In genomic region chr14:122599839-122600238, GRCm38 (mm10) we compare ENCODE assay signal across 22 mouse cellular contexts.
DNase-seq lines count a peak whose midpoint lies in the region; ATAC-seq lines count a peak whose summit lies in the region.
"Had no signal": no experiment of that assay in that cellular context is flagged by ENCODE, and none has a peak within 500 bp of the region (broad histone marks: within the 10 kb centered on the region; RNA-seq: fewer than 3 reads in every experiment).

No protein-coding gene starts in this region.

- H3K4me1 ChIP-seq in kidney, embryonic 14.5 days (ENCODE audit: control insufficient read depth, insufficient read depth, low read length), result 0 out of 2 replicates have a peak, but pooled peaks cover 7% of the 10 kb centered on the region
- peaks cover 5% of the 10 kb centered on the region; the same call in 1 of the 2 replicates for H3K4me1 ChIP-seq in kidney, embryonic 16.5 days (ENCODE audit: insufficient read depth, low read length)
- peaks cover 16% of the 10 kb centered on the region; the same call in 1 of the 2 replicates for H3K4me1 ChIP-seq in limb, embryonic 11.5 days (ENCODE audit: control insufficient read depth, insufficient read depth, low read length)
- H3K4me1 ChIP-seq in hindbrain, embryonic 13.5 days (replicated peaks), result no peaks in the 10 kb centered on the region
- H3K4me1 ChIP-seq: embryonic facial prominence, embryonic 15.5 days; hindbrain, embryonic 12.5 days had no signal

- intact Hi-C loops in gastrocnemius, postnatal 14 days (cut with DNase I; ENCODE audit: low total_unique reads), result no loop called here

- no peaks in the 10 kb centered on the region for H3K9me3 ChIP-seq in kidney, embryonic 14.5 days (ENCODE audit: control insufficient read depth, low read length)
- H3K9me3 ChIP-seq in kidney, embryonic 16.5 days (ENCODE audit: low read length), result no peaks in the 10 kb centered on the region
- H3K9me3 ChIP-seq in limb, embryonic 11.5 days (ENCODE audit: control insufficient read depth, low read length), result no peaks in the 10 kb centered on the region
- no peaks in the 10 kb centered on the region for H3K9me3 ChIP-seq in hindbrain, embryonic 13.5 days
- H3K9me3 ChIP-seq: embryonic facial prominence, embryonic 15.5 days; G1E; hindbrain, embryonic 12.5 days had no signal

- WGBS in kidney, embryonic 14.5 days, result 65% methylated on average over 9 of the region's 9 CpGs
- WGBS in kidney, embryonic 16.5 days, result 44% methylated on average over 9 of the region's 9 CpGs
- 28% methylated on average over 9 of the region's 9 CpGs for WGBS in limb, embryonic 11.5 days
- WGBS in hindbrain, embryonic 13.5 days, result 66% methylated on average over 8 of the region's 9 CpGs

- no peaks in the 10 kb centered on the region for H3K36me3 ChIP-seq in kidney, embryonic 14.5 days (ENCODE audit: control insufficient read depth, insufficient read depth, low read length)
- H3K36me3 ChIP-seq in kidney, embryonic 16.5 days (ENCODE audit: insufficient read depth, low read length), result no peaks in the 10 kb centered on the region
- no peaks in the 10 kb centered on the region for H3K36me3 ChIP-seq in limb, embryonic 11.5 days (ENCODE audit: control insufficient read depth, insufficient read depth, low read length)
- H3K36me3 ChIP-seq in hindbrain, embryonic 13.5 days, result 0 out of 2 replicates have a peak, but pooled peaks cover 3% of the 10 kb centered on the region
- H3K36me3 ChIP-seq: embryonic facial prominence, embryonic 15.5 days; hindbrain, embryonic 12.5 days had no signal

- no peak overlapping the region for H3K4me3 ChIP-seq in kidney, embryonic 14.5 days (ENCODE audit: low read length)
- H3K4me3 ChIP-seq in kidney, embryonic 16.5 days (ENCODE audit: low read length), result no peak overlapping the region
- no peak overlapping the region for H3K4me3 ChIP-seq in limb, embryonic 11.5 days (ENCODE audit: low read depth, low read length)
- no peak overlapping the region for H3K4me3 ChIP-seq in hindbrain, embryonic 13.5 days
- H3K4me3 ChIP-seq: embryonic facial prominence, embryonic 15.5 days; heart, adult 2 months; hindbrain, embryonic 12.5 days had no signal

- no peaks in the 10 kb centered on the region for H3K27me3 ChIP-seq in kidney, embryonic 14.5 days (ENCODE audit: control insufficient read depth, insufficient read depth, low read length)
- no peaks in the 10 kb centered on the region for H3K27me3 ChIP-seq in kidney, embryonic 16.5 days (ENCODE audit: insufficient read depth, low read length)
- H3K27me3 ChIP-seq in limb, embryonic 11.5 days (ENCODE audit: control insufficient read depth, insufficient read depth, low read length), result no peaks in the 10 kb centered on the region
- H3K27me3 ChIP-seq in hindbrain, embryonic 13.5 days, result no peaks in the 10 kb centered on the region
- H3K27me3 ChIP-seq: CH12.LX; embryonic facial prominence, embryonic 15.5 days; hindbrain, embryonic 12.5 days; Patski had no signal

- no peak overlapping the region for H3K27ac ChIP-seq in kidney, embryonic 14.5 days (ENCODE audit: low read depth, low read length)
- no peak overlapping the region for H3K27ac ChIP-seq in kidney, embryonic 16.5 days (ENCODE audit: low read length)
- H3K27ac ChIP-seq in limb, embryonic 11.5 days (replicated peaks; ENCODE audit: low read depth, low read length), result 0 out of 2 replicates have a peak overlapping the region, but pooled peaks have one; percentile 49
- H3K27ac ChIP-seq in hindbrain, embryonic 13.5 days, result no peak overlapping the region
- H3K27ac ChIP-seq: embryonic facial prominence, embryonic 15.5 days; heart, adult 2 months; hindbrain, embryonic 12.5 days; macrophage had no signal

- ATAC-seq in kidney, embryonic 14.5 days (ENCODE audit: low FRiP score, low TSS enrichment), result no peak; the same call in 1 of the 2 replicates
- peak; percentile 73 for ATAC-seq in kidney, embryonic 16.5 days (ENCODE audit: low FRiP score, low TSS enrichment)
- peak; percentile 81 for ATAC-seq in limb, embryonic 11.5 days (ENCODE audit: insufficient number of reproducible peaks, low FRiP score, low TSS enrichment, low read depth)
- no peak for ATAC-seq in hindbrain, embryonic 13.5 days (ENCODE audit: low FRiP score)
- no peak for ATAC-seq in cerebellum, adult (ENCODE audit: insufficient number of reproducible peaks, low FRiP score, low TSS enrichment)
- ATAC-seq: Patski had no signal

- no peak overlapping the region for H3K4me2 ChIP-seq in kidney, embryonic 14.5 days (replicated peaks; ENCODE audit: low read depth, low read length)
- no peak overlapping the region for H3K4me2 ChIP-seq in kidney, embryonic 16.5 days (replicated peaks; ENCODE audit: low read depth, low read length)
- no peak overlapping the region for H3K4me2 ChIP-seq in limb, embryonic 11.5 days (ENCODE audit: low read depth, severe bottlenecking)
- no peak overlapping the region for H3K4me2 ChIP-seq in hindbrain, embryonic 13.5 days
- H3K4me2 ChIP-seq: embryonic facial prominence, embryonic 15.5 days; hindbrain, embryonic 12.5 days had no signal

- DNase-seq in kidney, adult 11 months, result peak; percentile 30
- peak; percentile 68 for DNase-seq in forelimb bud, embryonic 11.5 days (ENCODE audit: low read depth, low spot score)
- peak; percentile 45 for DNase-seq in limb, embryonic 11.5 days (ENCODE audit: low spot score)
- no peak for DNase-seq in gastrocnemius, postnatal 14 days
- DNase-seq: B cell, adult 2 months; cerebellum, adult 2 months; cerebellum, postnatal 25 days; gastrocnemius, postnatal 25 days; heart, adult 2 months; layer of hippocampus, postnatal 36 days; right cerebral cortex, postnatal 25 days; thymus, postnatal 14 days had no signal

- no peak overlapping the region for H3K9ac ChIP-seq in kidney, embryonic 14.5 days (ENCODE audit: low read depth, low read length)
- no peak overlapping the region for H3K9ac ChIP-seq in kidney, embryonic 16.5 days (replicated peaks; ENCODE audit: low read length)
- no peak overlapping the region for H3K9ac ChIP-seq in limb, embryonic 11.5 days (ENCODE audit: low read length)
- H3K9ac ChIP-seq in hindbrain, embryonic 13.5 days, result no peak overlapping the region
- H3K9ac ChIP-seq: embryonic facial prominence, embryonic 15.5 days; hindbrain, embryonic 12.5 days had no signal

Comparison
In these comparisons a context has a peak if more than half of its experiments do, and no peak if none do; other contexts are left out.
1. ATAC-seq: peak in kidney, embryonic 16.5 days (single experiment) and limb, embryonic 11.5 days (single experiment); none in kidney, embryonic 14.5 days (single experiment), hindbrain, embryonic 13.5 days (single experiment) and cerebellum, adult (single experiment).